Mouse (Mus musculus): ENCODE data around the gene Pfn1. TPM values are rescaled to one million over a fixed set of nuclear protein-coding genes. Genes with fewer than 3 reads are reported as not detected.
A peak's percentile ranks its signal among the peaks of the same experiment; 100 is the strongest.

Pfn1 gene
- total RNA-seq, 1 experiment: 732 TPM

DNA sequence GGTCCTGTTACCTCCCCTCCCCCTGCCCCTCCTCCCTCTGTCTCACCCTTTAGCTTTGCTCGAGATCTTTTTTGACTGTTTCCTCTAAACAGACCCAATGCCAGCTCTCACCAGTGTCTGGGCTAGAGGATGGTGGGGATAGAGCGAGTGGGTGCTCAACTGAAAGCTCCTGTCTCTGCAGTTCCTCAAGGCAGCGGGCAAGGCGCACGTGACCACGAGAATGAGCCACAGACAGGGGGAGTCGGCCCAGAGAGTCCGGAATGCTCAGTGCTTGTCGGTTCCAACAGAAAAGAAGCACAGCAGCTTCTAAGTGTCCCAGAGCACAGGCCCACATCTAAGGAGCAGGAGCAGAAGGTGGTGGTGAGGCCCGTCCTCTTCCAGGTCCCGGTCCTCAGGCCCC, 20.1 kb upstream of the Pfn1 start:
- no peak for TF ChIP-seq ZC3H11A (IDR thresholded peaks at IDR 0.05; ENCODE audit: borderline replicate concordance, low read depth, low read length)
- TF ChIP-seq ZNF384 (IDR thresholded peaks at IDR 0.05; ENCODE audit: low read depth, low read length): no peak
- TF ChIP-seq CHD2 (IDR thresholded peaks at IDR 0.05; ENCODE audit: low read depth, low read length): no peak
- no peak for TF ChIP-seq HCFC1 (IDR thresholded peaks at IDR 0.05; ENCODE audit: borderline replicate concordance, insufficient read depth, low read length)
- no peak for TF ChIP-seq MAFK (IDR thresholded peaks at IDR 0.05; ENCODE audit: insufficient read depth, low read depth, low read length)
- in situ Hi-C loops (cut with MboI; ENCODE audit: low sequenced_read_pairs in 2 of 2, unreplicated experiment in 2 of 2): no loop called here
- Histone ChIP-seq H3K4me1 (ENCODE audit: control insufficient read depth in 2 of 2, insufficient read depth in 2 of 2, low read length in 2 of 2, poor library complexity in 1 of 2) (peaks cover 0 to 13% of the 10 kb centered on the region in 2 experiments; a peak in 1 of 4 replicates), H3K9me3 (ENCODE audit: control insufficient read depth, insufficient read depth, low read depth, low read length) (no peaks in the 10 kb centered on the region), H3K4me3 (ENCODE audit: insufficient read depth in 1 of 2, low read depth in 1 of 2, low read length in 2 of 2, poor library complexity in 1 of 2, severe bottlenecking in 1 of 2) (no peak overlapping the region), H3K36me3 (ENCODE audit: control insufficient read depth, insufficient read depth, low read length, poor library complexity, severe bottlenecking) (peaks cover 5% of the 10 kb centered on the region; the same call in 1 of the 2 replicates), H3K9ac (ENCODE audit: insufficient read depth, low read depth, low read length, poor library complexity, severe bottlenecking) (no peak overlapping the region), H3K27ac (ENCODE audit: insufficient read depth, low read depth, low read length, poor library complexity, severe bottlenecking) (no peak overlapping the region)
- no peak for DNase-seq (ENCODE audit: low read depth, low spot score)

GRCm38 (mm10) chr11:70674014-70674413, 19.6 kb upstream of the Pfn1 start:
- peaks cover 5% of the 10 kb centered on the region; the same call in 1 of the 2 replicates for H3K36me3 ChIP-seq (ENCODE audit: control insufficient read depth, insufficient read depth, low read length, poor library complexity, severe bottlenecking)
- TF ChIP-seq HCFC1 (IDR thresholded peaks at IDR 0.05; ENCODE audit: borderline replicate concordance, insufficient read depth, low read length): no peak
- TF ChIP-seq ZC3H11A (IDR thresholded peaks at IDR 0.05; ENCODE audit: borderline replicate concordance, low read depth, low read length): no peak
- no peak for TF ChIP-seq CHD2 (IDR thresholded peaks at IDR 0.05; ENCODE audit: low read depth, low read length)
- no peak for TF ChIP-seq MAFK (IDR thresholded peaks at IDR 0.05; ENCODE audit: insufficient read depth, low read depth, low read length)
- no peak for TF ChIP-seq ZNF384 (IDR thresholded peaks at IDR 0.05; ENCODE audit: low read depth, low read length)
- H3K4me1 ChIP-seq (ENCODE audit: control insufficient read depth in 2 of 2, insufficient read depth in 2 of 2, low read length in 2 of 2, poor library complexity in 1 of 2): peaks cover 0 to 13% of the 10 kb centered on the region in 2 experiments; a peak in 1 of 4 replicates
- in situ Hi-C loops (cut with MboI; ENCODE audit: low sequenced_read_pairs in 2 of 2, unreplicated experiment in 2 of 2): no loop called here
- H3K27ac ChIP-seq (ENCODE audit: insufficient read depth, low read depth, low read length, poor library complexity, severe bottlenecking): no peak overlapping the region
- no peaks in the 10 kb centered on the region for H3K9me3 ChIP-seq (ENCODE audit: control insufficient read depth, insufficient read depth, low read depth, low read length)
- H3K9ac ChIP-seq (ENCODE audit: insufficient read depth, low read depth, low read length, poor library complexity, severe bottlenecking): no peak overlapping the region
- no peak overlapping the region for H3K4me3 ChIP-seq (ENCODE audit: insufficient read depth in 1 of 2, low read depth in 1 of 2, low read length in 2 of 2, poor library complexity in 1 of 2, severe bottlenecking in 1 of 2)
- DNase-seq (ENCODE audit: low read depth, low spot score): no peak

DNA sequence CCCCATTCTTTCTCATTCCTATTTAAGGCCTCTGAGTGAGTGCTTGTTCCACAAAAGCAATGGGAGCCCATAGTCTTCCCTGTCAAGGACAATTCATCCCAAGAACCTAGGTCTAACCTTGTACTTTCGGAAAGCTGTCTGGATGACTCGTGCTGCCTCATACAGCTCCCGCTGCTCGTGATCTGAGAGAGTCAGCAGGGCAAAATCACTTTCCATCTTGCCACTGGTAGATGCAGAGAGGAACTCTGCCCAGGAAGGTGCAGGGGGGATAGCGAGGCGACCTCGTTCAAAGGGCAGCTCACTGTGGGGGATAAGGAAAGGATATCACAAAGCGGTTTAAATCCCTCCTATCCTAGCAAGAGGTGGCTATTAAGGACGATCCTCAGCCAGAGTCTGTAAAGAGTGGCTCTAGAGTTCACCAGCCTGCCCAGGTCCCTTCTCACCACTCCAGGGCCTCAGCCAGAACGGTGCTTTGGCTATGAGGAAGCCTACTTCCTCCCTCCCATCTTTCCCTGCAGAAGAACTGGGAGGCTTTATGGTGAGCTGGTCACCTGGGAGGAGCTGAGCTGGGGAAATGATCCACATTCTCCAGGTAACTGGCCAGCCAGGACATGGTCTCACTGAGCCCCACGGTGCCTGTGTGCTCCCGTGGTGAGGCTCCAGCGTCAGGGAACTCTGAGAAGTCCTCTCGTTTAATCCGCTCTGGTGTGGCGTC, 17.0 kb upstream of the Pfn1 start:
- Histone ChIP-seq H3K9me3 (ENCODE audit: control insufficient read depth, insufficient read depth, low read depth, low read length) (no peaks in the 10 kb centered on the region), H3K4me1 (ENCODE audit: control insufficient read depth in 2 of 2, insufficient read depth in 2 of 2, low read length in 2 of 2, poor library complexity in 1 of 2) (peaks cover 0 to 13% of the 10 kb centered on the region in 2 experiments; a peak in 2 of 4 replicates), H3K36me3 (ENCODE audit: control insufficient read depth, insufficient read depth, low read length, poor library complexity, severe bottlenecking) (peaks cover 11% of the 10 kb centered on the region; the same call in 1 of the 2 replicates), H3K4me3 (ENCODE audit: insufficient read depth in 1 of 2, low read depth in 1 of 2, low read length in 2 of 2, poor library complexity in 1 of 2, severe bottlenecking in 1 of 2) (no peak overlapping the region), H3K27ac (ENCODE audit: insufficient read depth, low read depth, low read length, poor library complexity, severe bottlenecking) (no peak overlapping the region), H3K9ac (ENCODE audit: insufficient read depth, low read depth, low read length, poor library complexity, severe bottlenecking) (0 out of 2 replicates have a peak overlapping the region, but pooled peaks have one; percentile 17)
- DNase-seq (ENCODE audit: low read depth, low spot score): no peak
- in situ Hi-C loops (cut with MboI; ENCODE audit: low sequenced_read_pairs in 2 of 2, unreplicated experiment in 2 of 2): no loop called here
- TF ChIP-seq MAFK (IDR thresholded peaks at IDR 0.05; ENCODE audit: insufficient read depth, low read depth, low read length): no peak
- no peak for TF ChIP-seq HCFC1 (IDR thresholded peaks at IDR 0.05; ENCODE audit: borderline replicate concordance, insufficient read depth, low read length)
- TF ChIP-seq CHD2 (IDR thresholded peaks at IDR 0.05; ENCODE audit: low read depth, low read length): no peak
- TF ChIP-seq ZNF384 (IDR thresholded peaks at IDR 0.05; ENCODE audit: low read depth, low read length): no peak
- TF ChIP-seq ZC3H11A (IDR thresholded peaks at IDR 0.05; ENCODE audit: borderline replicate concordance, low read depth, low read length): no peak

DNA sequence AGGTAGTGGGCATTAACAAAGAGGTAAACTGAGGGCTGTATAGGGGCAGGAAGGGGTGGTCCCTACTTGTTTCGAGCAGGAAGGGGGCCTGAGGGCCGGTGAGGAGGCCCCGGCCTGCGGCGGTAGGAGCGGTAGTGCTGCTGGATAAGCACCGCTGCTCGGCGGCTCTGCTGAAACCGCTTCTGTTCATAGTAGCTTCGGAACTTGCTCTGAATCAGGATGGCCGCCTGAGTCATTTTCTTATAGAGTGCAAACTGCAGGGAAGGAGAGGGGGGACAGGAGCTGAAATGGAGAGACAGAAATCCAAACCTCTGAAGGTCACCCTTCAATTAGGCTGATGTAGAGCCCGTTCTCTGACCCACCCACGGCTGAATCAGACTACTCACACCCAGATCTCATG, 16.0 kb upstream of the Pfn1 start:
- H3K4me3 ChIP-seq (ENCODE audit: insufficient read depth in 1 of 2, low read depth in 1 of 2, low read length in 2 of 2, poor library complexity in 1 of 2, severe bottlenecking in 1 of 2): peak overlapping the region; percentile 74 to 84
- H3K4me1 ChIP-seq (ENCODE audit: control insufficient read depth in 2 of 2, insufficient read depth in 2 of 2, low read length in 2 of 2, poor library complexity in 1 of 2): peaks cover 0 to 13% of the 10 kb centered on the region in 2 experiments; a peak in 2 of 4 replicates
- H3K36me3 ChIP-seq (ENCODE audit: control insufficient read depth, insufficient read depth, low read length, poor library complexity, severe bottlenecking): peaks cover 12% of the 10 kb centered on the region; the same call in 1 of the 2 replicates
- H3K9me3 ChIP-seq (ENCODE audit: control insufficient read depth, insufficient read depth, low read depth, low read length): no peaks in the 10 kb centered on the region
- peak overlapping the region; percentile 11; the same call in 1 of the 2 replicates for H3K27ac ChIP-seq (ENCODE audit: insufficient read depth, low read depth, low read length, poor library complexity, severe bottlenecking)
- no peak for DNase-seq (ENCODE audit: low read depth, low spot score)
- in situ Hi-C loops (cut with MboI; ENCODE audit: low sequenced_read_pairs in 2 of 2, unreplicated experiment in 2 of 2): no loop called here
- no peak for TF ChIP-seq HCFC1 (IDR thresholded peaks at IDR 0.05; ENCODE audit: borderline replicate concordance, insufficient read depth, low read length)
- TF ChIP-seq ZC3H11A (IDR thresholded peaks at IDR 0.05; ENCODE audit: borderline replicate concordance, low read depth, low read length): no peak
- TF ChIP-seq ZNF384 (IDR thresholded peaks at IDR 0.05; ENCODE audit: low read depth, low read length): no peak
- peak overlapping the region; percentile 95 for H3K9ac ChIP-seq (ENCODE audit: insufficient read depth, low read depth, low read length, poor library complexity, severe bottlenecking)

All from ES-E14 (cell line).